Mouse (Mus musculus) spleen, postnatal 4 days (tissue): ENCODE data around the gene Ap5m1.
A peak's percentile ranks its signal among the peaks of the same experiment; 100 is the strongest.
"Not testable (repeated sequence)": the region's sequence is repeated elsewhere in the genome, so short reads cannot be mapped to it uniquely, and the experiment has no call there.

Experiments
- DNase-seq, 2 experiments: peaks; one replicate each; pipeline ENCODE4 v3.0.0; 2022; ENCODE audit warnings: low spot score in 2 of 2

Gene Ap5m1

DNA sequence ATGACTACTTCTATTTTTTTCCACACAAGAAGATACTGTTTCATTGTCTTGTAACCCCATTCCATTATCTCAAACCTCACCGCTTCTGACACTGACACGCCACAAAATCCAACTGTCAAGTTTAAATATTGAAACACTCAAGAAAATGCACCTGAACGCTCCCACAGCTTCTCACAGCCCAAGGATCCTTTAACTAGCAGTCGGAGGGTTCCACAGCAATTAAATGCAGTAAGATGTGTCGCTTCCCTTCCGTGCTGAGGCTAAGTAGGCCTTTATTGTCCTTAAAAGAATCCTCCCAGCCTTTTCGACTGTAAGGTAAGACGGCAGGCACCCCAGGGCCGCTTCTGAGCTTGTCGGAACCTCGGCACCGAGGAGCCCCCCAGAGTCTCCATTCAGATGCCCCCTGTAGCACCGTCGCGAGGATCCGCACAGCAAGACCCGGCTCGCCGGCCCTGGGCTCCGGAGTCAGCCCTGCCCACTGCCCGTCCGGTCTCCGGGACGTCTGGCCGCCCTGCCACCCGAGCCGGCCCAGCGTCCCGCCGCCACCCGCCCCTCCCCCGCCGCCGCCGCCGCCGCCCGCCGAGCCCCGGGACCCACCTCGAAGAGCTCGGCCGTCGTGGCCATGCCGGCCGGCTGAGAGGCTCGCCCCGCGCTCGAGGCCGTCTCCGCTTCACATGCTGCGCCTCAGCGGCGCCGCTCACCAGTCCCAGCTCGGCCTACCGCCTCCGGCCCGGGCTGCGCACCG, at the start of gene Ap5m1:
TSS of gene Ap5m1 (plus strand) at position 569 of the 745 bp plus-strand sequence.
- peak in 1 of 2 experiments; percentile 82 for DNase-seq

DNA sequence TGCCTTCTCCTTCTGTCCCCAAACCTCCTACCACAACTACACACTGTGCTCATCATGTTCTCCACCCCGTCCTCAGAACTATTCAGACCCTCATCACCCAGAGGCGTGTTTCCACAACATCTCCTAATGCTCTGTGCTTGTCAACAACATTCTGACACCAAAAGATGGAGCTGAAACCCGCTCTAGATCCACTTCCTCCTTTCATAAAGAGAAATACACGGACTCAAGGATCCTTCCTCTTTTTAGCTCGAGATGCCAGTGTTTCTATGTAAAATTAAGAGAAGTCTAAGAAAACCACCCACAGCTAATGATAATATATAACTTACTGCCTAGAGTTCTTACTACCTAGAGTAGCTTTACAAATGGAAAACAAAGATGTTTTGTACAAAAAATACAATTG, 46.1 kb upstream of the Ap5m1 start:
- no peak for DNase-seq

DNA sequence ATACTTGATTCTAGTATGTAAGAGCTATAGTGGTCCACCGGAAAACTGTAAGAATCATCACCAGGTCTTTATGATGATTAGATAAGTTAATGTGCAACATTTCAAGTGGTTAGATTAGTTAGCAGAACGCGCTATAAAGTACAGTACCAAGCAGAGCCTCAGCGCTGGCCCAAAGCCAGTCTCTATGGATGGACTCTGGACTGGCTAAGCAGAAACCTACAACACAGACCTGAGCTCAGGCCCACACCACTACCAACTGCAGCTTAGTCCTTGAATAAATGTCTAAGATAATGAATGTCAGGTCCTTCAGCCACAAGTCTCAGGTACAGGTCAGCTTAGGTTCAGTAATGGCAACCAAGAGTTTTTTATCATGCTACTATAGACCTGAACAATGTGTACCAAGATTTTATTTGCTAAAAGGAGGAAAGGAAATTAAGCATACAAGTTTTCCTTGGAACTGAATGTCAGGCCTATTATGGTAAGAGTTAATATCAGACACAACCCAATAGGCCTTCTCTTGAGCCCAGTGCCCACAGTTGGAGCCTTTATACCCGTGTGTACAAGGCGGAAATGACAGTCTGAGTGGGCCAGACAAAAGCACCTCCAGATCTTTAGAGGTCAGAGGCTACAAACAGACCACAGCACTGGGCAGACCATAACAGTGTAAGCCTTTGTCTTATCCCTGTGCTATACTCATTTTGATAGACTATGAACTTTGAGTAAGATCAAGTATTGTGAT, 38.7 kb upstream of the Ap5m1 start:
- DNase-seq = no peak

DNA sequence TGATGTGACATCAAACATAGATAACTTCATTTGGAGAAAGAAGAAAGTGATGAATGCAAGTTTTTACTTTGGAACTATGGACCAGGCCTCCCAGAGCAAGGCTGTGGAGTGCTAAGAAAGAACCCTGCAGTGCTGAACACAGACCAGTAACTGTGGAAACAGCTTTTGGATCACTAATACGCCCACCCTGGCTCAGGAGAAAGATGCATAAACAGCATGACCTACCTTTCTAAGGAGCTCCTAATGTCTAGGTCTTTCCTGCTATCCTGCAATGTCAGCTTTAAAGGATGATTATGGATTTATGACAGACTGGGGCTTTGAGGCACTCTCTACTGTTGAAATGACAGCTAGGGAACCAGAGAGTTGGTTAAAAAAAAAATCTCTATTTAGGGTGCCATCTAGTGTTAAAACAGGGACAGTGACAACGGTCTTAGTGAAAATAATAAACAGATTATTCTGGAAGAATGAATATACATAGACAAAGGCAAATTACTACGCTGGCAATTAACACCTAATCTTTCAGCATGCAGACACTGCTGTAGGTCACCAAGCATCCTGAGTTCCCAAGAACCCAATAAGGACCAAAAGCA, 38.0 kb upstream of the Ap5m1 start:
- DNase-seq = no peak

DNA sequence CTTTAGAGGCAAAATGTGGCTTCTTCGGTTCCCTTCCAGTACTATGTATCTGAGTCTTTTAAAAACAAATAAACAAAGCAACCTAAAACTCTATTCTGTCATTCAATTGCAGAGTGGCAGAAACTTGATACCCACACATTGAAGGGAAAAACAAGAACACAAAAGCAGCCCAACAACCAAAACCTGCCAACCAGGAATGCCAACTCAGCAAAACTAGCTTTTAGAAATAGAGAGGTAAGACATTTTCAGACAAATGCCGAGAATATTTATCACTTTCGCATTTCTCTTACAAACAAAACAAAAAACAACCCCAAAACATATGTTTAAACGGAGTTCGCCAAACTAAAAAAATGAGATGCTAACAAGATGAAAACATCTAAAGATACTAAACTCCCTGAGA, 36.9 kb upstream of the Ap5m1 start:
- DNase-seq = no peak

DNA sequence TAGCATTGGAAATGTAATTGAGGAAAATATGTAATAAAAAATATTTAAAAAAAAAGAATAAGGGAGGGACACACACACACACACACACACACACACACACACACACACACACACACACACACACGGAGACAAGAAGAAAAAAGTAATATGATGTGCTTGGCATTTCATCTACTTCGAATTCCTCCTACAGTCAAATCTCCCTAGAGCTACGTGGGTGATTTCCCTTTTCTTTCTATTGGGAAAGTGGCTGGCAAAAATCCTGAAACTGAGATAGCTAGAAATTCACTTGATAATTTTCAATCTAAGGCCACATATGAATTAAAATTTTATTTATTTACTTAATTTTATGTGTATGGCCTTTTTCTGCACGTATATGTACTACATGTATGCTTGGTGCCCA, 20.3 kb upstream of the Ap5m1 start:
- DNase-seq = no peak

DNA sequence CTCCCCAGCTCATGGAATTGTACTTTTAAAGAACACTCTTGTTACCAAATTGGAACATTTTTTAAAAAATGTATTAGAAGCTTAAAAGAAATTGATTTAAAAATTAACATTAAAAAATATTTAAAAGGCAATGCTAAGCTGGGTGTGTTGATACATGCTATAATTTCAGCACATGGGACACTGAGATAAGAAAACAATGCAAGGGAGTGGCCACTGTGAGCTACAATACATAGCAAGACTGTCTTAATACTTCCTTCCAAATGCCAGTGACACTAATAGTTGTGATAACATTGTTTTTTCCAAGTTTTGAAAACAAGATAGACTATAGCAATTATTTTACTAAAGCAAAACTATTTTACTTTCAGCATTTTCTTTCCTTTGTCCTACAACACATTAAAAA, 16.4 kb upstream of the Ap5m1 start:
- no peak for DNase-seq

DNA sequence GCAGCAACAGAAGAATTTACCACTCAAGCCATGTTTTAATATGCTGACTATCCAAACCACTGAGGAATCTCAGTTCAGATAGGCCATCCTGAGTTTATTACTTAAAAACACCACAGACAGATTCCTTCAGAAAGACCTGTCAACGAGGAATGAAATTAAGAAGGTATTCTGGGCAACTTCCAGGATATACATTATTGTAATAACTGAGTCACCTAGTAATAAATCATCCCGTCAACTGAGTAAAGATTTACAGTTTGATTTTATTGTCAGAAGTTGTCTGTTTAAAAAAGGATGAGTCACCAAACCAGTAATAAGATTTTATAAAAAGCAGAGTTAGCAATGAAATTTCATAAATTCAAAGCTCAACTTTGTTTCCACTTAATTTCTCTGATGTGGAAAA, 2.1 kb upstream of the Ap5m1 start:
- no peak for DNase-seq

DNA sequence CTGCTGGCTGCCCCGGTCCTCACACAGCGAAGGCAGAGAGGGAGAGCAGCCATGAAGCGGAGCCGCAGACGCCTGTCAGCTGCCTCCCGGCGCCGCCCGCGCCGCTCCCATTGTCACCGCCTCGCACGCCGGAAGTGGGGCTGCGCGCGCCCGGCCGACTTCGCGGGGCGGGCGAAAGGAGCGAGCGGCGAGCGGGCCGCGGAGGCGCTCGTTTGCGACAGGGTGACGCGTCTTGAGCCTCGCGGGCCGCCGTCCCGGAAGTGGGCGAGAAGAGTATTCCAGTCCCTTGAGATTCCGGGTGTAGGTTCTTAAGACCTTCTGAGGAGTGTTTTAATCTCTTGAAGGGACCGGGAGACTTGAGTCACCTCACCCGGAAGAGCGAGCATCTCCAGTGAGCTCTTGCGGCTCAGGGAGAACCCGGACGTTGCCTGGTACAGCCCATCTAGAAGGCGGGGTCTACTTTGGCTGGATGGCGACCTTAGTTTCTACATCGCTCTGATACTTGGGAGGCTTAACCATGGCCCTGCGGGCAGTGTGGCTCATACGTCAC, 452 bp downstream of the Ap5m1 start, which contains the start of gene Exoc5:
TSS of gene Exoc5 (minus strand) at position 380 of the 550 bp plus-strand sequence.
- DNase-seq = peak; percentile 94 to 98

DNA sequence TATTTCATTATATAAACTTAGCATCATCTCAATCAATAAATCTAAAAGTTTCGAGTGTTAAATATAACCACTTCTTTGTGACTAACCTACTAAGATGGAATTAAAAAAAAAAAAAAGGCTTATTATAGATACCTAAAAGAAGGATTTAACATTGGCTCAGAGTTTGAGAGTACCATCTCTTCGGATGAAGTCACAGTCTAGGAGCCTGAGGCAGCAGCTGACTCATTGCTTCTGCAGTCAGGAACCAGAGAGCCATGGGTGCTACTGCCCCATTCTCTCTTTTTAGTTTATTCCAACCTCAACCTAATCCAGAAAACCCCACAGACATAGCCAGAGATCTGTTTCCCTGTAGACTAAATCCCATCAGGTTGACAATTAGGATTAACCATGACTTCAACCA, 6.9 kb downstream of the Ap5m1 start:
- no peak for DNase-seq

DNA sequence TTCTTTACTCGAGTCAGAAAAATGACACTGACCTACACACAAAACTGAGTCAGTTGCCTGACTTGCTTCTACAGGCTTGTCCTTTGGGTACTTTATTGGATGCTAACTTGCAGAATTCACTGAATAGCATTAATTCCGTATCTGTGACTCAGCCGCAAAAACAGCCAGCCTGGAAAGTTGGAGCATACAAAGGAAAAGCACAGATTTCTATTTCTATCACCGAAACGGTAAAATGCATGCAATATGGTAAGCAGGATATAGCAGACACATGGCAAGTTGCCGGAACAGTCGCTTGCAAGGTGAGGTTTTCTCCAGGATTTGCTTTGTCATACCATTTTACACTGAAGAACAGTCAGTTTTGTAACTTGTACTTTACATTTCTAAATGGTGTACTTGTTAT, 8.0 kb downstream of the Ap5m1 start:
- no peak for DNase-seq

DNA sequence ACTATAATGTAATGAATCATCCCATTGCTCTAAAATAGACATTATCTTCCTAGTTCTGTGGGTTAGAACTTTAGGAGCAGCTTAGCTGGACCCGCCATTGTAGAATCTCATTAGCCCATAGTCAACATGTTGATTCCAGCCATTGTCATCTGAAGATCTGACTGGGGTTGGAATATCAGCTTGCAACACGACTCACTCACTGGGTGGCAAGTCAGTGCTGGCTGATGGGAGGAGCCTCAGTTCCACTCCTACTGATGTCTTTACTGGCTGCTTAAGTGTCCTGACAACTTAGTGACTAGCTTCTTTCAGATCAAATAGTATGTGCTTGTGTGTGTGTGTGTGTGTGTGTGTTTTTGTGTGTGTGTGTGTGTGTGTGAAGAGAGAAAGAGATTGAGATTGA, 8.5 kb downstream of the Ap5m1 start:
- DNase-seq = no peak

DNA sequence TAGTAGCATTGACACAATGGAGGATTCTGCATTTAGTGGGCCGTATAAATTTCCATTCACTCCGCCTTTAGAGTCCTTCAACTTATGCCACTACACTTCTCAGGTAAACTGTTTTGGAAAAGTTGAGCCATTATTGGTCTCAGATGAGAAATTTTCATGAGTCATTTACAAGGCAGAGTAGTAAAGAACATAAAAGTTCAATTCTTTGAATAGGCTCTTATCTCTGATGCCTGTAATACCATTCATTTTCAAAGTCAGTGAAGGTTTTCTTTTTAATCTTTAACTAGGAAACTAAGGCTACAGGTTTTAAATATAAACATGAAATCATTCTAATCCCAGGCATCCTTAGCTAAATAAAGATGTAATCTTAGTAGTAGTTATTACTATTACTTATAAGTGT, 12.9 kb downstream of the Ap5m1 start:
- no peak for DNase-seq

DNA sequence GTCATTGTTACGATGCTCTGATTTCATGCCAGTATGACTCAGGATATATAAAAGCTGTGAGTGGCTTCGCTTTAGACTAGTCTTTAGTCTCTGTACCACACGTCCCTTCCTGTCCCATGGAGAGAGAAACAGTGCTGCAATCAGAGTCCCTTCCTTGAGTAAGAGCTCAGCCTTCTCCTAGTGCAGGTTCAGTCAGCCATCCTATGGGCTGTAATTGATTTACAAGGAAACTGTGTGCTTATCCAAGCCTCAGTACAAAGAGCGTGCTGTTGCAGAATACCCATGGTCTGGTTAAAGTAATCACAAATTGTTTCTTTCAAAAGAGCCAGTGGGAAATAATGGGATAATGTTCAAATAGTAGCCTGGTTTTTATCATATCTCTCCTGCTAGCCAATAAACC, 20.6 kb downstream of the Ap5m1 start:
- DNase-seq = no peak

DNA sequence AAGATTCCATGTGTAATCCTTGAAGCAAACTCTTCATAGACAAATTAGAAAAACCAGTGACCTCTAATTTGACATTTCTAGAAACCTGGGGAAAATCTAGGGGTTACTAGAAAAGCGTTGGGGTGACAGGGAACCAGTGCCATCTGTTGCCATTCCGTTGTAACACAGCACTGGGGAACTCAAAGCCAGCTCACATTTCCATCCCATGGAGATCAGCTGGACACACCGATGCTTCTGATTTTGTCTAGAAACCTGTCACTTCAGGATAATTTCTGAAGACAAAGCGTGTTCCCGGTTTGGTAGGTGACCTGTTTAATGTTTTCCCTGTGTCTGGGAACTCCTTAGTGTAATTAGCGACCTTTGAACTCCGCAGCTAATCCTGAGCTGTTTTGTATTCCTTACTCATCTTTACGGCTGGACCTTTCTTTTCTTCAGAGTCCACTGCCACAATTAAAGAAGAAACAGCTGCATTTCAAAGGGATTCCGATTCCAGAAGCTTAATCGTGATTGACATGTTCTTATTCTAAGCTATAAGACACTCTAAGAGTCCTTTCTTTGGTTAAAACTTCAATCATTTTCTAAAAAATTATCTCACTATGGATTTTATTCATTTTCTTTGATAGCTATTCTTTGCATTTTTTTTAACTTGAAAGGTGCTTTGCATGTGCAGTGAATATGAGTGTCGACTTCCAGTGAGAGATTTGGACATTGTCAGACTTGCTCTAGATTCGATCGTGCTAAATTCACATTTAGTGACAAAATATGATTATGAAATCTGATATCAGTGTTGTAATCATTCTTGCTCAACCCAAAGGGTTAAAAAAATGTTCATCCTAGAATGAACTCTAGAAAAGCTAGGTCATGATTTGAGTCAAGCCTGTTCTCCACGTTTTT, 22.5 kb downstream of the Ap5m1 start:
- DNase-seq = no peak

DNA sequence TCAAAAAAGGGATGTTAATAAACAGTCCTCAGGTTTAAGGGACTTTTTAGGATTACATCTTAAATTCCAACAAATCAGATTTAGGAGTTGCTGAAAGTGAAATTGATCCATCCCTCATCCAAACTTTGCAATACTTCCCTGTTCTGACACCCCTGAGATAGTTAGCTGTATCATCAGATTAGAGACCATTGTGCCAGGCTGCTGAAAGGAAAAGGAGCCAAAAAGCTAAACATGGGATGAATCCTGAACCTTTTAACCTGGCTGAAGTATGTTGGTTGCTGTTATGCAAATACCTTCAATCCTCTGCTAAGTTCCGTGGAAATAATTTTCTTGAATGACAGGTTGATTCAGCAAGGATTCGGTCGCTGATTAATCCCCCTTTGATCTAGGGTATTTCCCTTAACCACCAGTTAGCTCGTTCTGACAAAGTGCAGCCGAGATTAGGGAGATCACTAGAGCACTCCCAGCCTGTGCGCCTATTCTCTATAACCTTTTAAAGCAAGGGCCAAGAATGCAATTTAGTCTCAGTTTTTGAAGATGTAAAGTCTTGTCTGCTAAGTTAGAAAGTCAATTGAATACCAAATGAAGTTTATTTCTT, 23.7 kb downstream of the Ap5m1 start:
- no peak for DNase-seq

DNA sequence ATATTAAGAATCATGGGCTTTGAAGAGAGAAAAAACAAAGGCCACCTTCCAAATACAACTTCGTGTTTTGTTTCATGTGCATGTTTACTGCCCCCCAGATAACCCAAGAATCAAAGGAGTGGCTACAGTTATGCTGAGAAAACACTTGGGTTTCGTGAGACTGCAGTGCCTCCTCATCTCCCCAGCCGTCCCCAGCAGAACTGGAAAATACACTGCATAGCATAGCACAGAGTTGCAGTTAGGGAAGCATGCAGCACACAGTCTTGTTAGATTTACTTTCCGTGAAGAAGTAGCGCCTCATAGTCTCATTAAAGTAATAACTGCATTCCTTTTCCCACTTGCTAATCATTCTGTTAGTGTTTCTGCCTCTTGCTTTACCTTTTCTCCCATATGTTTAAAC, 24.2 kb downstream of the Ap5m1 start:
- no peak for DNase-seq

DNA sequence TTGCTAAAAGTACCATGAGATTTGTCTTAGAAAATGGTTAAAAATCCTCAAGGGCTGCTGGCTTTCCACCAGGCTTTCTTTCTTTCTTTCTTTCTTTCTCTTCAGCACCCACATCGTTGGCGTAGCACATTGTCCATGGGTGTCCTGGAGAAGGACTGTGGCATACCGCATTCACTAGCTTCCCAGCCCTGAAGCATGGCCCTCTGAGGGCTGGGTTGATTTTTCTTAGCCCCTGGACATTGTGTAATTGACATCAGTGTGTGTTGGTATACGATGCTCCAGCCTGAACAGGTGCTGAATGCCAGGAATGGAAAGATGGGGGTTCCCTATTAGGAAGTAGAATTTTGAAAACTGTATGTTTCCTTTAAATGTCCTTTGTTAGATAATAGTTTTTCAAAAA, 25.4 kb downstream of the Ap5m1 start:
- no peak for DNase-seq

DNA sequence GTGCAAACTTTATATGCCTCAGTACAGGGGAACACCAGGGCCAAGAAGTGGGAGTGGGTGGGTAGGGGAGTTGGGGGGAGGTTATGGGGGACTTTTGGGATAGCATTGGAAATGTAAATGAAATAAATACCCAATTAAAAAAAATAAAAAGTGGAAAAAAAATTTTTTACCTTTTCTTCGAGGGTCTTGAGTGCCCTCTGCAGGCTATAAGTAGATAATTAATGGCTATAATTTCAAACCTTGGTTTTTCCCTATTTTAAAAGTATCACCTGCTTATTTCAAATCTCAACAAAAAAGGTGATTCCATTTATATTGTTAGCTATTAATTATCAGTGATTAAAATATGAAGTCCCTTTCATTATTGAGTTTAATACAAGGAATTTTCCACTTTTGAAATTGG, 25.9 kb downstream of the Ap5m1 start:
- not testable (repeated sequence) for DNase-seq

DNA sequence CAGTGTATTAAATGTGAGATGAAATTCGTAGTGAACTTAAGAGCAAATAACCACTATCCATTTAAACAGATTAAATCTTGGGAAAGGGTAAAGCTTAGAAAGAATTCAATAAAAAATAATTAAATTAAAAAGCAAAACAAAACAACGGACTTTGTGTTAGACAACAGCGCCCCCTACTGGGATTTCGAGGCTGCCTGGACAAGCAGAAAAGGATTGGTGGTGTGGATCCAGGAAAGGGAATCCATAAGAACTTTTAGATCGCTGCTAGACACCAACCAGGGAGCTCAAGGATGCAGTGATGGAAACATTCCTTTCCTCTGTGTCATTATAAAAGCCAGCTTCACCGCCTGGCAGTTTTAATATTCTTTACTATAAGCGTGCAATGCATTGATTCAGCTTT, 52.5 kb downstream of the Ap5m1 start:
- peak; percentile 52 to 84 for DNase-seq

DNA sequence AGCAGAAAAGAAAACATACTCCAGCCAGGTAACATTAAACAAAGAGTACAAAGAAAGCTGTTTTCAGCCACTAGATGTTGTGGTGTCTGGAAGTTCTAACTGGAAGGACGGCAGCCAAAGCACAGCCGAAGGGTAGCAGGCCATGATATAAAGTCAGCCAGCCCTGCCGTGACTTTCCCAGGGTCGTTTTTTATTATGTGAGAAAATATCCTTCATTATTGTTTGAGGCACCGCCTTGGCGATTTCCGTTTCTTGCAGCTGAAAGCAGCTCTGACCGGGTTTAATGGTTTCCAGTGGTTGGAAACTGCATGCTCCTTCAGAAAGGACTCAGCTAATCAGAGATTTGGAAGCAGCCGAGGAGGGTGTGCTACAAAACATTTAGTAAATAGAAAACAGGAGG, 55.8 kb downstream of the Ap5m1 start:
- no peak for DNase-seq
